8 mouse cellular contexts compared by ENCODE assay signal in genomic region chr10:41385506-41386221, GRCm38 (mm10).
DNase-seq lines count a peak whose midpoint lies in the region; ATAC-seq and TF ChIP-seq lines count a peak whose summit lies in the region.

No protein-coding gene starts in this region.

- dilution Hi-C loops in CH12.LX (cut with MboI; ENCODE audit: extremely low pct_ligation_motif_present, extremely low pct_unique_long_range_greater_than_20kb, low sequenced_read_pairs): no loop called here

- in situ Hi-C loops in CH12.LX (cut with MboI; ENCODE audit: low pct_ligation_motif_present, low pct_unique_long_range_greater_than_20kb, low sequenced_read_pairs): no loop called here

- H3K9ac ChIP-seq in CH12.LX (ENCODE audit: insufficient read depth, low read depth): no peak overlapping the region
- no peak overlapping the region for H3K9ac ChIP-seq in liver, embryonic 16.5 days (ENCODE audit: low read depth, low read length)
- no peak overlapping the region for H3K9ac ChIP-seq in forebrain, embryonic 13.5 days

- no peak overlapping the region for H3K27ac ChIP-seq in CH12.LX (ENCODE audit: insufficient read depth, low read depth)
- H3K27ac ChIP-seq in liver, embryonic 16.5 days (ENCODE audit: low read length): peak overlapping the region; percentile 43; the same call in 1 of the 2 replicates
- no peak overlapping the region for H3K27ac ChIP-seq in forebrain, embryonic 13.5 days
- H3K27ac ChIP-seq in limb, embryonic 10.5 days: no peak overlapping the region

- H3K27me3 ChIP-seq in CH12.LX (replicated peaks): no peaks in the 10 kb centered on the region
- H3K27me3 ChIP-seq in liver, embryonic 16.5 days (ENCODE audit: control insufficient read depth, insufficient read depth, low read depth, low read length): no peaks in the 10 kb centered on the region
- H3K27me3 ChIP-seq in forebrain, embryonic 13.5 days: no peaks in the 10 kb centered on the region
- H3K27me3 ChIP-seq in limb, embryonic 10.5 days (ENCODE audit: low read depth, poor library complexity, severe bottlenecking): no peaks in the 10 kb centered on the region

- no peaks in the 10 kb centered on the region for H3K36me3 ChIP-seq in CH12.LX (replicated peaks in 1 of 2; ENCODE audit: control insufficient read depth in 1 of 2, insufficient read depth in 1 of 2, low read length in 1 of 2)
- H3K36me3 ChIP-seq in liver, embryonic 16.5 days (ENCODE audit: control insufficient read depth, insufficient read depth): no peaks in the 10 kb centered on the region
- H3K36me3 ChIP-seq in forebrain, embryonic 13.5 days (ENCODE audit: poor library complexity, severe bottlenecking): no peaks in the 10 kb centered on the region
- no peaks in the 10 kb centered on the region for H3K36me3 ChIP-seq in limb, embryonic 10.5 days

- H3K4me3 ChIP-seq in CH12.LX (replicated peaks in 1 of 3; ENCODE audit: low read depth in 2 of 3, low read length in 2 of 3, poor library complexity in 1 of 3): no peak overlapping the region
- no peak overlapping the region for H3K4me3 ChIP-seq in liver, embryonic 16.5 days (ENCODE audit: low read depth, low read length)
- no peak overlapping the region for H3K4me3 ChIP-seq in forebrain, embryonic 13.5 days
- H3K4me3 ChIP-seq in limb, embryonic 10.5 days: no peak overlapping the region

- no peak for ATAC-seq in frontal cortex, adult (ENCODE audit: low TSS enrichment)
- 0 out of 2 replicates have a peak, but pooled peaks have one; percentile 39 for ATAC-seq in liver, embryonic 16.5 days (ENCODE audit: low read depth)
- ATAC-seq in forebrain, embryonic 13.5 days: no peak

- 36% methylated on average over 15 of the region's 15 CpGs for WGBS in liver, embryonic 16.5 days (ENCODE audit: insufficient replicate concordance)
- 87% methylated on average over 15 of the region's 15 CpGs for WGBS in forebrain, embryonic 13.5 days
- 74% methylated on average over 15 of the region's 15 CpGs for WGBS in limb, embryonic 10.5 days

- peak; percentile 26; the same call in 1 of the 2 replicates for TF ChIP-seq POLR2A in CH12.LX (IDR thresholded peaks at IDR 0.05; ENCODE audit: low read depth, low read length)

- no peak for TF ChIP-seq RAD21 in CH12.LX (IDR thresholded peaks at IDR 0.05; ENCODE audit: low read depth, low read length)

- no peak for TF ChIP-seq CTCF in CH12.LX (conservative IDR thresholded peaks at IDR 0.05 in 1 of 2, IDR thresholded peaks at IDR 0.05 in 1 of 2; ENCODE audit: low read depth in 2 of 2, low read length in 2 of 2)

- no peaks in the 10 kb centered on the region for H3K9me3 ChIP-seq in CH12.LX (replicated peaks; ENCODE audit: low read length)
- no peaks in the 10 kb centered on the region for H3K9me3 ChIP-seq in liver, embryonic 16.5 days (replicated peaks; ENCODE audit: control insufficient read depth, low read length)
- no peaks in the 10 kb centered on the region for H3K9me3 ChIP-seq in forebrain, embryonic 13.5 days (replicated peaks)
- no peaks in the 10 kb centered on the region for H3K9me3 ChIP-seq in limb, embryonic 10.5 days (replicated peaks)

- peak; percentile 17 to 26 for DNase-seq in frontal cortex, postnatal 10 days (ENCODE audit: low spot score in 2 of 2)
- peak; percentile 86 for DNase-seq in CH12.LX (ENCODE audit: extremely low read depth)
- DNase-seq in heart, postnatal 10 days: peak; percentile 44 to 55
- DNase-seq in spleen, postnatal 4 days (ENCODE audit: low spot score in 2 of 2): peak; percentile 75 to 82
- DNase-seq in limb, embryonic 10.5 days (ENCODE audit: low spot score): no peak

- no peaks in the 10 kb centered on the region for H3K79me2 ChIP-seq in CH12.LX (replicated peaks; ENCODE audit: control insufficient read depth, extremely low read depth, insufficient read depth, poor library complexity, severe bottlenecking)

- H3K4me2 ChIP-seq in CH12.LX (ENCODE audit: insufficient read depth, low read depth, poor library complexity, severe bottlenecking): peak overlapping the region; percentile 50; the same call in 1 of the 2 replicates
- H3K4me2 ChIP-seq in liver, embryonic 16.5 days (ENCODE audit: low read depth, low read length): no peak overlapping the region
- no peak overlapping the region for H3K4me2 ChIP-seq in forebrain, embryonic 13.5 days

- intact Hi-C loops in heart, postnatal 10 days (cut with DNase I): no loop called here

- no peak for TF ChIP-seq EP300 in CH12.LX (IDR thresholded peaks at IDR 0.05; ENCODE audit: low read length)

- H3K4me1 ChIP-seq in CH12.LX (ENCODE audit: control insufficient read depth in 1 of 2, insufficient read depth in 2 of 2): peaks cover 4 to 12% of the 10 kb centered on the region in 2 experiments; a peak in 3 of 4 replicates
- no peaks in the 10 kb centered on the region for H3K4me1 ChIP-seq in liver, embryonic 16.5 days (ENCODE audit: control insufficient read depth, low read depth, low read length)
- H3K4me1 ChIP-seq in forebrain, embryonic 13.5 days: no peaks in the 10 kb centered on the region
- H3K4me1 ChIP-seq in limb, embryonic 10.5 days: no peaks in the 10 kb centered on the region

TF ChIP-seq in CH12.LX, 34 proteins besides CTCF, POLR2A, EP300 and RAD21:
- no peak for TF ChIP-seq SIN3A (IDR thresholded peaks at IDR 0.05; ENCODE audit: low read length)
- TF ChIP-seq ELF1 (IDR thresholded peaks at IDR 0.05; ENCODE audit: low read depth, low read length): peak; percentile 31; the same call in 1 of the 2 replicates
- peak; percentile 12; the same call in 1 of the 2 replicates for TF ChIP-seq HCFC1 (IDR thresholded peaks at IDR 0.05; ENCODE audit: low read depth, low read length)
TF ChIP-seq in CH12.LX: peak in this region for 2.
